ENCODE assay signal across 22 mouse cellular contexts in genomic region chr14:110013229-110013628, GRCm38 (mm10).
"Had no signal": no experiment of that assay in that cellular context is flagged by ENCODE, and none has a peak within 500 bp of the region (broad histone marks: within the 10 kb centered on the region; RNA-seq: fewer than 3 reads in every experiment).

No protein-coding gene starts in this region.

- DNase-seq: lung, adult 2 months; lung, postnatal 14 days; lung, postnatal 4 days; midbrain, embryonic 14.5 days; retina, postnatal 1 day; right cerebral cortex, adult 18-20 months; right cerebral cortex, postnatal 25 days; right cerebral cortex, postnatal 4 days; spleen, adult 18-20 months; thymus, adult 18-20 months; thymus, postnatal 14 days; thymus, postnatal 36 days had no signal

- H3K36me3 ChIP-seq: lung, embryonic 15.5 days; midbrain, embryonic 10.5 days; midbrain, embryonic 12.5 days; neural tube, embryonic 13.5 days; neural tube, embryonic 15.5 days; stomach, embryonic 15.5 days had no signal

- H3K27me3 ChIP-seq: lung, embryonic 15.5 days; midbrain, embryonic 12.5 days; neural tube, embryonic 13.5 days; neural tube, embryonic 15.5 days; stomach, embryonic 15.5 days had no signal

- H3K4me1 ChIP-seq: lung, embryonic 15.5 days; midbrain, embryonic 10.5 days; midbrain, embryonic 12.5 days; neural tube, embryonic 13.5 days; neural tube, embryonic 15.5 days; stomach, embryonic 15.5 days had no signal

- H3K4me2 ChIP-seq: lung, embryonic 15.5 days; midbrain, embryonic 12.5 days; neural tube, embryonic 13.5 days; neural tube, embryonic 15.5 days; stomach, embryonic 15.5 days had no signal

- H3K9me3 ChIP-seq: lung, embryonic 15.5 days; midbrain, embryonic 10.5 days; midbrain, embryonic 12.5 days; neural tube, embryonic 13.5 days; neural tube, embryonic 15.5 days; stomach, embryonic 15.5 days had no signal

- ATAC-seq: lung, postnatal 0 days; midbrain, embryonic 16.5 days had no signal

- H3K9ac ChIP-seq: liver, embryonic 14.5 days; lung, embryonic 15.5 days; midbrain, embryonic 12.5 days; neural tube, embryonic 13.5 days; neural tube, embryonic 15.5 days; stomach, embryonic 15.5 days had no signal

- H3K27ac ChIP-seq: liver, embryonic 14.5 days; lung, embryonic 15.5 days; midbrain, embryonic 10.5 days; midbrain, embryonic 12.5 days; neural tube, embryonic 13.5 days; neural tube, embryonic 15.5 days; stomach, embryonic 15.5 days had no signal

- H3K4me3 ChIP-seq: lung, embryonic 15.5 days; midbrain, embryonic 10.5 days; midbrain, embryonic 12.5 days; myocyte; neural tube, embryonic 13.5 days; neural tube, embryonic 15.5 days; stomach, embryonic 15.5 days had no signal
